Mouse (Mus musculus) cerebellum, adult 11 months (tissue): ENCODE measurements around the gene Krtap31-2.
A peak's percentile ranks its signal among the peaks of the same experiment; 100 is the strongest.

ENCODE experiments used
- DNase-seq: peaks from one replicate; pipeline ENCODE4 v3.0.0; 2022

Krtap31-2 gene

GRCm38 (mm10) chr11:99935991-99936390 is at the start of gene Krtap31-2:
Gene Krtap31-2 (plus strand): TSS chr11:99936291.
- DNase-seq, result no peak

DNA sequence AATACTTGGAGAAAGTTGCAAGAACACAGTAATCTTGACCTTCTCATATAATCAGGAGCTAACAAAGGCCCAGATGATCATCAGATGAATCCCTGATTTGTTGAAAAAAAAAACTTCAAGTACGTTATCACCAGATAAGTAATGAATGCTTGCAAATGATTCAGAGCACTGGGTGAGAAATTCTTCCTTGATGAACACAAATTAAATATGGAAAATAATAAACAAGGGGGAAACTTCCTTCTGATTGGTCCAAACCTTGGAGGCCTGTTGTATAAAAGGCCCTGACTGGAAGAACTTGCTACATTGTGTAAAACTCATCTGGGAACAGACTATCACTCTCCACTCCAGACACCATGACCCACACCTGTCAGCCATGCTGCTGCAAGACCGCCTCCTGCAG is 28.5 kb upstream of the Krtap31-2 start, which contains the start of gene Krtap31-1:
TSS of gene Krtap31-1 (plus strand) at position 301 of the 400 bp plus-strand sequence.
- DNase-seq, result no peak

GRCm38 (mm10) chr11:99914451-99914850 is 21.6 kb upstream of the Krtap31-2 start, which contains the start of gene Gm11565:
Gene Gm11565 (plus strand): TSS chr11:99914751.
- no peak for DNase-seq

GRCm38 (mm10) chr11:99937751-99938264 is 1.7 kb downstream of the Krtap31-2 start:
- no peak for DNase-seq

DNA sequence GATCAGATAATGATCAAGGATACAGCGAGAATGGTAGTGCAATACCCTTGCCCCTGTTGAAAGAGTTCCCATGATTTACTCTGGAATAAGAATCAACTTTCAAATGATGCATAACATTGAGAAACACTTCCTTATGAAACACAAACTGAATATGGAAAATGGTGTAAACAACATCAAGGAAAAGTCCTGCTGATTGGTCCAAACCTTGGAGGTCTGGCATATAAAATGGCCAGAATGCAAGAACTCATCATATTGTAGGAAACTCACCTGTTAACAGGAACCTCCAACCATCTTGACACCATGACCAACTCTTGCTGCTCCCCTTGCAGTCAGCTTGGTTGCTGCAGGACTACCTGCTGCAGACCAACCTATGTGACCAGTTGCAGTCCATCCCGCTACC is 12.1 kb downstream of the Krtap31-2 start, which contains the start of gene Krtap9-5:
TSS of gene Krtap9-5 (plus strand) at position 301 of the 400 bp plus-strand sequence.
- no peak for DNase-seq

DNA sequence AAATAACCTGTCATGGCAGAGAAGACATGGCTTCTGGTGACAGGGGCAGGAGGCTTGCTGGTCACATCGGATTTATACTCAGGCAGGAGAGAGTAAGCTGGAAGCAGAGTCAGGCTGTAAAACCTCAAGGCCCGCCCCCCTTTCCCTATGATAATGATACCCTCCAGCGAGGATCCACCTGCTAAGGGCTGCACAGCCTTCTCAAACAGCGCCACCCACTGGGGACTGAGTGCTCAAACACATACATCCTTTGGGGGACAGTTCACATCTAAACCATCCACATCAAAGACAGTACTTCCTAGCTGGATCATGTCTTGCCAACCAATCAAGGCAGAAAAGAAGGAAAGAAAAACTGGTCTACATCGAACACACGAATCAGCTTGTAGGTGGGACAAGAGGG is 28.1 kb downstream of the Krtap31-2 start:
- no peak for DNase-seq

GRCm38 (mm10) chr11:99965961-99966360 is 29.9 kb downstream of the Krtap31-2 start:
- DNase-seq, result no peak

GRCm38 (mm10) chr11:99978953-99979352 is 42.9 kb downstream of the Krtap31-2 start, which contains the start of gene Krtap29-1:
Gene Krtap29-1 (minus strand): TSS chr11:99979053.
- no peak for DNase-seq

DNA sequence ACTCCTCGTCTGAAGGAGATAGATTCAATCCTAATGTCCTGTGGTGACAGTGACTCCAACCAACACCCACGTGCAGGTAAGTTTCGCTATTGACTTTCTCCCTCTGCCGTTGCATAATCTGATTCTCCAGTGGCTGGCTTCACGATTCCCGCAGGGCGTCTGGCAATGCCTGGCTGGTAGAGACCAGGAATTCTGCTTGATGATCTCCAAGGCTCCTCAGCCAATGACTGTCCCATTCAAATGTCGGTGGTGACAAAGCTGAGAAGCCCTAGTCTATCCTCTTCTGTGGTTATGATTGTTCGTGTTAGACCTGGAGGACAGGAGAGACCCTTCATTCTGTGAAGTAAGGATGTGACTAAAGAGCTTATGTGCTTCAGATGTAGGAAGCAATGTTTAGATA is 46.6 kb downstream of the Krtap31-2 start:
- no peak for DNase-seq

- no peak for DNase-seq
Measured at GRCm38 (mm10) chr11:99983442-99983841, 47.4 kb downstream of the Krtap31-2 start.

GRCm38 (mm10) chr11:99985291-99986092 is 49.4 kb downstream of the Krtap31-2 start:
- DNase-seq, result peak; percentile 88

GRCm38 (mm10) chr11:99986180-99986647 is 50.1 kb downstream of the Krtap31-2 start, which contains the start of gene Krtap16-1:
Gene Krtap16-1 (minus strand): TSS chr11:99986597.
- no peak for DNase-seq
